Mouse (Mus musculus) neutrophil, adult 5-6 weeks (primary cell): Measurements from ENCODE around the gene Cacna1c. TPM values are rescaled to one million over a fixed set of nuclear protein-coding genes. Genes with fewer than 3 reads are reported as not detected.

Experiments used
- ATAC-seq: fragments of 151-379, 151-347 bp; 2 replicates; pipeline ENCODE4 v1.8.0; 2017; ENCODE audit warnings: mild to moderate bottlenecking, moderate TSS enrichment; ENCODE audit not compliant: insufficient number of reproducible peaks, poor library complexity, low FRiP score, severe bottlenecking; ENCODE audit errors: extremely low read depth
- total RNA-seq: library from RNA; stranded (forward); fragments of 200-1000 nt; gene quantifications from 2 replicates; pipeline ENCODE4 v1.2.3, GENCODE M21; 2017

Gene Cacna1c
- total RNA-seq, 1 experiment from 2014 or later: 0.12 TPM

GRCm38 (mm10) chr6:119077231-119077630, 119.0 kb downstream of the Cacna1c start:
- no peak for ATAC-seq

GRCm38 (mm10) chr6:119073419-119074071, 122.7 kb downstream of the Cacna1c start:
- no peak for ATAC-seq

GRCm38 (mm10) chr6:119072772-119073171, 123.4 kb downstream of the Cacna1c start:
- ATAC-seq: no peak

GRCm38 (mm10) chr6:119070771-119071170, 125.4 kb downstream of the Cacna1c start:
- no peak for ATAC-seq

GRCm38 (mm10) chr6:119070351-119070750, 125.9 kb downstream of the Cacna1c start:
- no peak for ATAC-seq

- no peak for ATAC-seq
Measured at GRCm38 (mm10) chr6:119069145-119069544, 127.1 kb downstream of the Cacna1c start.

- ATAC-seq: no peak
Measured at GRCm38 (mm10) chr6:119068650-119069049, 127.6 kb downstream of the Cacna1c start.

- ATAC-seq: no peak
Measured at GRCm38 (mm10) chr6:119064961-119065360, 131.3 kb downstream of the Cacna1c start.

- no peak for ATAC-seq
Measured at GRCm38 (mm10) chr6:119064430-119064829, 131.8 kb downstream of the Cacna1c start.

GRCm38 (mm10) chr6:119062695-119063094, 133.5 kb downstream of the Cacna1c start:
- no peak for ATAC-seq

- ATAC-seq: no peak
Measured at GRCm38 (mm10) chr6:119058896-119059295, 137.3 kb downstream of the Cacna1c start.

GRCm38 (mm10) chr6:119058461-119058860, 137.8 kb downstream of the Cacna1c start:
- no peak for ATAC-seq

GRCm38 (mm10) chr6:119057076-119057479, 139.1 kb downstream of the Cacna1c start:
- ATAC-seq: no peak

- ATAC-seq: no peak
Measured at GRCm38 (mm10) chr6:119052801-119053200, 143.4 kb downstream of the Cacna1c start.

- ATAC-seq: no peak
Measured at GRCm38 (mm10) chr6:119052366-119052765, 143.9 kb downstream of the Cacna1c start.

GRCm38 (mm10) chr6:119051721-119052120, 144.5 kb downstream of the Cacna1c start:
- no peak for ATAC-seq

GRCm38 (mm10) chr6:119047340-119047739, 148.9 kb downstream of the Cacna1c start:
- no peak for ATAC-seq

- no peak for ATAC-seq
Measured at GRCm38 (mm10) chr6:119045498-119045897, 150.7 kb downstream of the Cacna1c start.

GRCm38 (mm10) chr6:119044148-119044547, 152.1 kb downstream of the Cacna1c start:
- ATAC-seq: no peak

GRCm38 (mm10) chr6:119042803-119043202, 153.4 kb downstream of the Cacna1c start:
- no peak for ATAC-seq

- ATAC-seq: no peak
Measured at GRCm38 (mm10) chr6:119040961-119041360, 155.3 kb downstream of the Cacna1c start.
